Comparison of ENCODE assay signal across 8 mouse cellular contexts in the genomic region with DNA sequence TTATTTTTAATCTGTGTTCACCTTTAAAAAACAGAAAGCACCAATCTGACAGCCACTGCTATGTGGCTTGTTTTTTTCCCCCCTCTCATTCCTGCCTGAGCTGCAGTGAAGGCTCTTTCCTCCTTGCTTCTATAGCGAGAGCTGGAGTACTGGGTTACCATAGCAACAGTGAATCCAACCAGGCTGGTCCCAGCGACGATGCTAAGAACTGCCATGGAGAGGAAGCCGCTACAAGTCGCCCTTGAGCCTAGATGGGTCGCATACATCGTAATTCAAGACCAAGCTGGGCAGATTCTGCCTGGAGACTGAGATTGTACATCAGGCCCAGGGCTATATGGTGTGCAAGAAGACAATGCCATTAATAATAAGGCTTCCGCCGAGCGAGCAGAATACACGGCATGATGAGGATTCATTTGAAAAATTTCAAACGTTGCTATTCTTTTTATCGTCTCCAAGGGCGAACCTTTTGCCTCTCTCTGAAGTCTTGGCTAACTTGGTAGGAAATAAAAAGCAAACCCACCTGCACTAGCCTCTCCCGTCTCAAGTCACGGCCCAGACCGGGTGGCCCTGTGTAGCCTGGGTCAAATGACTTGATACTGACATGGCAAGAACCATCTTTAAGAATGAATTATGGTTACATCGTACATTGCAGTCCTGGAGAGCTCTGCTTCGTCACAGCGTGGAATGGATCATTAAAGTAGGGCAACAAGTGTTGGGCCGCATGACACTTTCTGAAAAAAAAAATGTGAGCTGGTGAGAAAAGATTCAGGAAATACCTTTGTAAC. TPM values are rescaled to one million over a fixed set of nuclear protein-coding genes. Genes with fewer than 3 reads are reported as not detected.
A peak's percentile ranks its signal among the peaks of the same experiment; 100 is the strongest.
DNase-seq lines count a peak whose midpoint lies in the region; ATAC-seq lines count a peak whose summit lies in the region.

No protein-coding gene starts in this region.

- H3K9me3 ChIP-seq in heart, embryonic 12.5 days (replicated peaks), result no peaks in the 10 kb centered on the region
- H3K9me3 ChIP-seq in heart, embryonic 11.5 days (replicated peaks; ENCODE audit: control insufficient read depth, low read length), result no peaks in the 10 kb centered on the region
- H3K9me3 ChIP-seq in neural tube, embryonic 14.5 days (ENCODE audit: control insufficient read depth, low read length), result no peaks in the 10 kb centered on the region

- DNase-seq in cerebellum, adult 9-10 months, result peak; percentile 79
- DNase-seq in frontal cortex, adult 2 months (ENCODE audit: extremely low spot score in 1 of 2, low spot score in 1 of 2), result peak; percentile 84 to 88
- peak; percentile 77 for DNase-seq in left cerebral cortex, adult 11 months (ENCODE audit: low spot score)
- no peak for DNase-seq in spleen, postnatal 4 days (ENCODE audit: low spot score in 2 of 2)

- no peak for ATAC-seq in heart, embryonic 12.5 days (ENCODE audit: insufficient number of reproducible peaks, low FRiP score)
- no peak for ATAC-seq in heart, embryonic 11.5 days (replicated peaks; ENCODE audit: insufficient number of reproducible peaks, low FRiP score, low TSS enrichment)
- peak; percentile 96 for ATAC-seq in neural tube, embryonic 14.5 days (ENCODE audit: low read depth)
- ATAC-seq in CD4-positive, CD25-positive, alpha-beta regulatory T cell, adult 4 months, result no peak

- peaks cover 16% of the 10 kb centered on the region for H3K4me1 ChIP-seq in heart, embryonic 12.5 days (replicated peaks)
- H3K4me1 ChIP-seq in heart, embryonic 11.5 days (ENCODE audit: control insufficient read depth, insufficient read depth, low read length), result peaks cover 14% of the 10 kb centered on the region
- peaks cover 14% of the 10 kb centered on the region for H3K4me1 ChIP-seq in neural tube, embryonic 14.5 days (ENCODE audit: control insufficient read depth, insufficient read depth, low read length)

- no peak overlapping the region for H3K9ac ChIP-seq in heart, embryonic 12.5 days
- H3K9ac ChIP-seq in heart, embryonic 11.5 days (ENCODE audit: low read depth, low read length), result no peak overlapping the region
- H3K9ac ChIP-seq in neural tube, embryonic 14.5 days (replicated peaks; ENCODE audit: low read depth, low read length), result 0 out of 2 replicates have a peak overlapping the region, but pooled peaks have one; percentile 8

- 38% methylated on average over 21 of the region's 21 CpGs for WGBS in heart, embryonic 12.5 days
- WGBS in heart, embryonic 11.5 days (ENCODE audit: insufficient replicate concordance), result 36% methylated on average over 21 of the region's 21 CpGs
- WGBS in neural tube, embryonic 14.5 days, result 18% methylated on average over 21 of the region's 21 CpGs

- no peak overlapping the region for H3K4me3 ChIP-seq in heart, embryonic 12.5 days
- no peak overlapping the region for H3K4me3 ChIP-seq in heart, embryonic 11.5 days (ENCODE audit: low read depth, low read length)
- no peak overlapping the region for H3K4me3 ChIP-seq in neural tube, embryonic 14.5 days (ENCODE audit: low read depth, low read length)

- H3K27ac ChIP-seq in heart, embryonic 12.5 days (ENCODE audit: poor library complexity, severe bottlenecking), result no peak overlapping the region
- no peak overlapping the region for H3K27ac ChIP-seq in heart, embryonic 11.5 days (ENCODE audit: low read depth, low read length)
- peak overlapping the region; percentile 63 for H3K27ac ChIP-seq in neural tube, embryonic 14.5 days (ENCODE audit: low read depth, low read length)

- H3K36me3 ChIP-seq in heart, embryonic 12.5 days, result no peaks in the 10 kb centered on the region
- no peaks in the 10 kb centered on the region for H3K36me3 ChIP-seq in heart, embryonic 11.5 days (ENCODE audit: control insufficient read depth, insufficient read depth, low read length)
- H3K36me3 ChIP-seq in neural tube, embryonic 14.5 days (ENCODE audit: control insufficient read depth, insufficient read depth, low read length), result no peaks in the 10 kb centered on the region

- 0 out of 2 replicates have a peak overlapping the region, but pooled peaks have one; percentile 17 for H3K4me2 ChIP-seq in heart, embryonic 12.5 days
- H3K4me2 ChIP-seq in heart, embryonic 11.5 days, result no peak overlapping the region
- H3K4me2 ChIP-seq in neural tube, embryonic 14.5 days (ENCODE audit: low read depth, low read length), result peak overlapping the region; percentile 30

- H3K27me3 ChIP-seq in heart, embryonic 12.5 days (replicated peaks), result no peaks in the 10 kb centered on the region
- H3K27me3 ChIP-seq in heart, embryonic 11.5 days (ENCODE audit: control insufficient read depth, insufficient read depth, low read length), result 0 out of 2 replicates have a peak, but pooled peaks cover 3% of the 10 kb centered on the region
- H3K27me3 ChIP-seq in neural tube, embryonic 14.5 days (ENCODE audit: control insufficient read depth, insufficient read depth, low read length), result no peaks in the 10 kb centered on the region

RNA-seq across cellular contexts. Expression of gene Plxnc1, which starts 38.8 kb away (rescaled TPM):
- polyA plus RNA-seq in heart, embryonic 12.5 days (2016; fragmentation: Nextera tagmentation; extraction: Ambion mirVana), result 6.7 and 8.5 TPM in 2 replicates
- polyA plus RNA-seq in heart, embryonic 11.5 days (2014; fragmentation: Nextera tagmentation; extraction: Ambion mirVana), result 6.7 and 7.1 TPM in 2 replicates
- 15.0 and 16.7 TPM in 2 replicates for polyA plus RNA-seq in frontal cortex, adult 2 months (2012; rRNA removed)
- 13.3 and 15.7 TPM in 2 replicates for polyA plus RNA-seq in neural tube, embryonic 14.5 days (2014; fragmentation: Nextera tagmentation; extraction: Ambion mirVana)
- polyA plus RNA-seq in CD4-positive, CD25-positive, alpha-beta regulatory T cell, adult 4 months (2017; shearing (Covaris generic)), result 10 to 100 TPM; 23.6 to 29.0 TPM

Comparison
In these comparisons a context has a peak if more than half of its experiments do, and no peak if none do; other contexts are left out.
1. DNase-seq: peak in cerebellum, adult 9-10 months (single experiment), frontal cortex, adult 2 months (2 of 2) and left cerebral cortex, adult 11 months (single experiment); none in spleen, postnatal 4 days (0 of 2).